Mouse (Mus musculus): ENCODE data around the gene Kctd10. TPM values are rescaled to one million over a fixed set of nuclear protein-coding genes. Genes with fewer than 3 reads are reported as not detected.

Kctd10 gene
- 10 to 100 TPM; 63.5 to 69.7 TPM for total RNA-seq (2021)
- long read RNA-seq, experiment 1, transcript Kctd10-201 (7 exons, 1,026 nt), result minor isoform, 21 of 179 reads
- long read RNA-seq, experiment 1, transcript Kctd10-202 (7 exons, 3,103 nt), result major isoform, 112 of 179 reads
- long read RNA-seq, experiment 1, partial matches to known transcripts, result 17 of 179 reads
- long read RNA-seq, experiment 1, other reads (novel, unspliced or antisense), result 29 of 179 reads
- long read RNA-seq, experiment 2, transcript Kctd10-202 (7 exons, 3,103 nt), result major isoform, 61 of 96 reads
- long read RNA-seq, experiment 2, transcript Kctd10-201 (7 exons, 1,026 nt), result minor isoform, 16 of 96 reads
- long read RNA-seq, experiment 2, partial matches to known transcripts, result 5 of 96 reads
- long read RNA-seq, experiment 2, other reads (novel, unspliced or antisense), result 13 of 96 reads

GRCm38 (mm10) chr5:114380209-114381012 lies at the start of gene Kctd10, which contains the start of gene Ube3b:
Kctd10 (minus strand) TSS chr5:114380508.
Ube3b (plus strand) TSS chr5:114380607.
- DNase-seq, result peak; percentile 93

GRCm38 (mm10) chr5:114429781-114430180 lies 49.5 kb upstream of the Kctd10 start:
- no peak for DNase-seq

- DNase-seq, result no peak
Measured at GRCm38 (mm10) chr5:114428621-114429020, 48.3 kb upstream of the Kctd10 start.

GRCm38 (mm10) chr5:114426732-114427131 lies 46.4 kb upstream of the Kctd10 start:
- no peak for DNase-seq

GRCm38 (mm10) chr5:114423961-114424360 lies 43.7 kb upstream of the Kctd10 start:
- DNase-seq, result no peak

GRCm38 (mm10) chr5:114422591-114422990 lies 42.3 kb upstream of the Kctd10 start:
- DNase-seq, result no peak

GRCm38 (mm10) chr5:114421561-114422298 lies 41.4 kb upstream of the Kctd10 start:
- DNase-seq, result no peak

GRCm38 (mm10) chr5:114418541-114418940 lies 38.2 kb upstream of the Kctd10 start:
- DNase-seq, result no peak

GRCm38 (mm10) chr5:114416855-114417254 lies 36.5 kb upstream of the Kctd10 start:
- DNase-seq, result no peak

GRCm38 (mm10) chr5:114415606-114416005 lies 35.3 kb upstream of the Kctd10 start:
- no peak for DNase-seq

- peak; percentile 56 for DNase-seq
Measured at GRCm38 (mm10) chr5:114413067-114413735, 32.9 kb upstream of the Kctd10 start.

- no peak for DNase-seq
Measured at GRCm38 (mm10) chr5:114412361-114412998, 32.2 kb upstream of the Kctd10 start.

GRCm38 (mm10) chr5:114410429-114410828 lies 30.1 kb upstream of the Kctd10 start:
- DNase-seq, result no peak

GRCm38 (mm10) chr5:114408846-114409245 lies 28.5 kb upstream of the Kctd10 start:
- DNase-seq, result peak; percentile 51

GRCm38 (mm10) chr5:114407810-114408209 lies 27.5 kb upstream of the Kctd10 start:
- DNase-seq, result no peak

- peak; percentile 34 for DNase-seq
Measured at GRCm38 (mm10) chr5:114407269-114407668, 27.0 kb upstream of the Kctd10 start.

- DNase-seq, result peak; percentile 83
Measured at GRCm38 (mm10) chr5:114406592-114406991, 26.3 kb upstream of the Kctd10 start.

- no peak for DNase-seq
Measured at GRCm38 (mm10) chr5:114393169-114393568, 12.9 kb upstream of the Kctd10 start.

GRCm38 (mm10) chr5:114384448-114384847 lies 4.1 kb upstream of the Kctd10 start:
- no peak for DNase-seq

- peak; percentile 64 for DNase-seq
Measured at GRCm38 (mm10) chr5:114383184-114383904, 3.0 kb upstream of the Kctd10 start.

- DNase-seq, result no peak
Measured at GRCm38 (mm10) chr5:114381013-114381351, 674 bp upstream of the Kctd10 start.

All from adrenal gland, postnatal 10 days (tissue).